Mouse (Mus musculus) heart, adult 8-10 months (tissue): Measurements from ENCODE around the gene Ush2a. TPM values are rescaled to one million over a fixed set of nuclear protein-coding genes. Genes with fewer than 3 reads are reported as not detected.
A peak's percentile ranks its signal among the peaks of the same experiment; 100 is the strongest.

Experiments used
- DNase-seq: peaks from one replicate; pipeline ENCODE4 v3.0.0; 2022; ENCODE audit warnings: low spot score
- total RNA-seq, 4 experiments: library from RNA; stranded (reverse); gene quantifications; 2 replicates each; pipeline ENCODE4 v1.2.4; 2022

The Ush2a gene
- total RNA-seq, 4 experiments from 2014 or later: 0.06 to 0.19 TPM; not detected in 2

- peak; percentile 36 for DNase-seq
Measured at GRCm38 (mm10) chr1:188660882-188661281, 399.1 kb downstream of the Ush2a start.

GRCm38 (mm10) chr1:188667460-188667859, 405.6 kb downstream of the Ush2a start:
- DNase-seq: no peak

GRCm38 (mm10) chr1:188668513-188668912, 406.7 kb downstream of the Ush2a start:
- DNase-seq: no peak

- no peak for DNase-seq
Measured at GRCm38 (mm10) chr1:188672871-188673270, 411.0 kb downstream of the Ush2a start.

GRCm38 (mm10) chr1:188674640-188675510, 413.1 kb downstream of the Ush2a start:
- DNase-seq: no peak

GRCm38 (mm10) chr1:188675511-188675863, 413.7 kb downstream of the Ush2a start:
- DNase-seq: no peak

- DNase-seq: no peak
Measured at GRCm38 (mm10) chr1:188678189-188678588, 416.4 kb downstream of the Ush2a start.

GRCm38 (mm10) chr1:188686362-188686761, 424.5 kb downstream of the Ush2a start:
- no peak for DNase-seq

- DNase-seq: no peak
Measured at GRCm38 (mm10) chr1:188696295-188696694, 434.5 kb downstream of the Ush2a start.

GRCm38 (mm10) chr1:188708176-188708575, 446.4 kb downstream of the Ush2a start:
- no peak for DNase-seq

- no peak for DNase-seq
Measured at GRCm38 (mm10) chr1:188708694-188709093, 446.9 kb downstream of the Ush2a start.

GRCm38 (mm10) chr1:188714131-188714530, 452.3 kb downstream of the Ush2a start:
- no peak for DNase-seq

GRCm38 (mm10) chr1:188714941-188715340, 453.1 kb downstream of the Ush2a start:
- DNase-seq: no peak

GRCm38 (mm10) chr1:188716886-188717285, 455.1 kb downstream of the Ush2a start:
- DNase-seq: no peak

- no peak for DNase-seq
Measured at GRCm38 (mm10) chr1:188725122-188725995, 463.5 kb downstream of the Ush2a start.

GRCm38 (mm10) chr1:188726937-188727336, 465.1 kb downstream of the Ush2a start:
- no peak for DNase-seq

- DNase-seq: no peak
Measured at GRCm38 (mm10) chr1:188728625-188729024, 466.8 kb downstream of the Ush2a start.

- DNase-seq: no peak
Measured at GRCm38 (mm10) chr1:188729179-188729578, 467.4 kb downstream of the Ush2a start.

GRCm38 (mm10) chr1:188734741-188735266, 473.0 kb downstream of the Ush2a start:
- DNase-seq: no peak

GRCm38 (mm10) chr1:188742971-188743370, 481.1 kb downstream of the Ush2a start:
- DNase-seq: no peak

GRCm38 (mm10) chr1:188755031-188755430, 493.2 kb downstream of the Ush2a start:
- DNase-seq: no peak

- no peak for DNase-seq
Measured at GRCm38 (mm10) chr1:188760515-188760914, 498.7 kb downstream of the Ush2a start.
